Mouse (Mus musculus) heart, postnatal 14 days (tissue): ENCODE results near the gene Agmo. TPM values are rescaled to one million over a fixed set of nuclear protein-coding genes. Genes with fewer than 3 reads are reported as not detected.

Source experiments
- DNase-seq, 2 experiments: peaks; one replicate each; pipeline ENCODE4 v3.0.0; 2021 to 2022
- intact Hi-C: fragments of 180-260 bp; cut with DNase I; formaldehyde crosslinking; loops from one replicate; pipeline ENCODE4 v1.15.1; 2025
- long read RNA-seq, 2 experiments: library from polyadenylated mRNA; stranded (forward); transcript quantifications; one replicate each; pipeline ENCODE4 v2.0.0; 2021
- total RNA-seq, 2 experiments: library from RNA; stranded (reverse); gene quantifications; 2 replicates each; pipeline ENCODE4 v1.2.3; 2021

Gene Agmo
- total RNA-seq, result 1 to 10 TPM; 1.4 TPM
- long read RNA-seq, experiment 1, partial matches to known transcripts, result 0 of 3 reads
- long read RNA-seq, experiment 1, other reads (novel, unspliced or antisense), result 0 of 3 reads
- long read RNA-seq, experiment 2, partial matches to known transcripts, result 0 of 1 reads
- long read RNA-seq, experiment 2, other reads (novel, unspliced or antisense), result 0 of 1 reads

DNA sequence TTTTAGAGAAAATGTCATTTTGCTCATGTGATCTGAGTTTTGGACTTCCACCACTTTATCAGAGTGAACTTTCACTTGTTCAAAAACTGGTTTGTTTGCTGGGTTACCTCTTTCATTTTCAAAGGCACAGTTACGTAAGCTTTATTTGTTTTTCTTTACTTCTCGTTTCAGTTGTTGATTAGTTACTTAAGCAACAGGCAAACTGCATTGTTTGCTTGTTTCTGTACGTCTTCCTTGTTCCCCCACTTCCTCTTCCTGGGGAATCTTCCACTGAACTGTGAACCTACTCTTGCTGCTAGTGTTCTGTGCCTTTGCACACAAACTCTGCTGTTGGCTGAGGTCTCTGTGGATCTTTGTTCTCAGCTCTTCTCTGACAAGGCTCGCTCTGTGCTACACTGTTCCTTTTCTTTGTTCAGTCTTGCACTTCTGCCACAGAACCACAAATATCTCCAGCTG is at the start of gene Agmo:
TSS of gene Agmo (plus strand) at position 76 of the 456 bp plus-strand sequence.
- intact Hi-C loops, result loop anchor here (10.0 kb wide), 1 partner anchor 527 kb away; no protein-coding TSS in a partner anchor

GRCm38 (mm10) chr12:37231119-37231518 is 10.3 kb upstream of the Agmo start:
- intact Hi-C loops, result no loop called here
- no peak for DNase-seq

More for the DNA sequence above, at the start of gene Agmo:
- peak; percentile 8 to 14 for DNase-seq

DNA sequence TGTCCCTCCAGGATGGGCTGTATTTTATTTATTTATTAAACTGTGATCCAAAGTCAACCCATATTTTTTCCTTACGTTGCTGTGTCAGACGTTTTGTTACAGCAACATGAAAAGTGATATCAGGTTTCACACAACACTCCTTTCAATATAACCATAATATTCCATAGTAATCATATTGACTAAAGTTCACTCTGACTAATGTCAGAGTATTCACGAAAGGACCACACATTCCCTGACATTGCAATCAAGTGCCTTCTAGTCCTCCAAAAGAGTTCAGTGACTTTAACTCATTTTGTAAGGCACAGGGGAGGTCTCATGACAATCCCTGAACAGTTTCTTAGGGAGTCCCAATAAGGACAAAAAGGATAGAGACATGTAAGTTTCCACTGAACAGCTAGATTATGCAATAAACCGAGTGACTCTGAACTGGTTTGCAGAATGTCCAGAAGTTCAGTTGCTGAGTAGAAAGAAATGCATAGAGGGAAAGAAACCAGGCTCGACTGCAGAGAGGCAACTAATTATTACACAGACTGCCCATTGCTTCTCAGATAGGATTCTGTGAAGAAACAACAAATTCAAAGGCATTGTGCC is 371 bp upstream of the Agmo start:
- intact Hi-C loops, result loop anchor here (10.0 kb wide), 1 partner anchor 526 kb away; no protein-coding TSS in a partner anchor
- DNase-seq, result no peak

DNA sequence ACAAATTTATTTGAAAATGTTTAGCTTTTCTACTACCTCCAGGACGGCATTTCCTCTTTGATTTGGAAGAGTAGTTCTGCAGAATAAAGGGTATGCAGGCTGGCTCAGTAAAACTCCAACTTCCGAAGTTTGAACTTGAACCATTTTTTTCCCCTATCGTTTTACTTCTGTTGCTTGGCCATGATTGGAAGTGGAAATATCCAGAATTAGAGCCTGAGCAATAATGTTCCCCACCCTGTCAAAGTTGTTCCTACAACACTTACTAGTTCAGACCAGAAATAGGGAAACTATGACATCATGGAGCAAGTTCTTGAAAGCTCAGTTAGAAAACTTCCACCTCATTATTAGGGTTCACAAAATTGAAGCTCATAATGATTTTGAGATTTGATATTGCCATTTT is 1.0 kb downstream of the Agmo start:
- no peak for DNase-seq
- intact Hi-C loops, result loop anchor here (10.0 kb wide), 1 partner anchor 528 kb away; no protein-coding TSS in a partner anchor

- peak in 1 of 2 experiments; percentile 41 for DNase-seq
- intact Hi-C loops, result loop anchor here (10.0 kb wide), 1 partner anchor 530 kb away; no protein-coding TSS in a partner anchor
Measured at GRCm38 (mm10) chr12:37244876-37245275, 3.4 kb downstream of the Agmo start.

DNA sequence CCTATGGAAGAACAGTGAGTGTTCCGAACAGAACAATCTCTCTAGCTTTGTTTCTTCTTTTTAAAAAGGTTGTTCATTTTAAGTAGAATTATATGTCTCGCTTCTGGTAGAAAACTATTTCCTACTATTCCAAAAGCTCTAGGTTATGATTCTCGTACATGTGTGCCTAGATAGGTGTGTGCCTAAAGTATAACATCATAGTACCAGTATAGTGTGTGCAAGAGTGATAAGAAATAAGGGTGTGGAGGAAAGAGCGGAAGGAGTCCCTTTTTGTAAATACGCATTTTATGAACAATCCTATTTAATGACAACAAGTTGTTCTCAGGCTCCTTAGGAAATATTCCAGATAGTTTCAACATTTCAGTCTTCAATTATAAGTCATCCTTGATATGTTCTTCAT is 10.2 kb downstream of the Agmo start:
- intact Hi-C loops, result no loop called here
- DNase-seq, result no peak

DNA sequence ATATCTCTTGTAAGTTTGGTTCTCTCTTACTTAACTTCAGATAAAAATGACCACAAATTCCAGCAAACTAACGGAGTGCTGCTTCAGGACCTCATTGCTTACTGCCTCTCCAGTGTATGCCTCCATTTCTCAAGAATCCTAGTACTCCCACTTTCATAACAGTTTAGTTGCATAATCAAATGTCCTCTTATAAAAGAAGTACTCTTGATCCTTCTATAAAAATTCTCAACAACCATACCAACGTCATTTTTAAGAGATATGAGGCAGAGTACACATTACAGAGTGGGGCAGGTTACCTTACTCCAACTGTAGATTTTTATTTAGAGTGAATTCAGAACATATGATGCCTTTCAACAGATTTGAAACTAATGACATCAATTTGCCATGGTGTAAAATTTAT is 15.7 kb downstream of the Agmo start:
- intact Hi-C loops, result no loop called here
- DNase-seq, result no peak

- intact Hi-C loops, result loop anchor here (5.0 kb wide), 1 partner anchor 543 kb away; no protein-coding TSS in a partner anchor
- DNase-seq, result no peak
Measured at GRCm38 (mm10) chr12:37259771-37260528, 18.5 kb downstream of the Agmo start.

DNA sequence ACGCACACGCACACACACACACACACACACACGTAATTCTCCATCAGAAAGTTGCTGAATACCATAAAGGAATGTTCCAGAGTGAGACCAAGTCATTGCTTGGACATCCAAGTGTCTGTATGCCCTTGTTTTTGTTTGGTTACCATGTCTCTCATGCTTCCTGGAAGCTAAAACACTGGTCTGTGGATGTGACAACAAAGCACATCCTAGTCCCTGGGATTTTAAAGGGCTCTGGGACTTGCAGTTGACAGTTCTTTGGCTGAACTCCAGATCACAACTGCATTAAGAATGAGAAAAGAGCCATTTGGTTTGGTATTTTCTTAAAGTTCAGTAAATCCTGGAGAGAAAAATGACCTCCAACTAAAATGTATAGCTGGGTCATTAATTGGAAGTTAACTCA is 22.2 kb downstream of the Agmo start:
- intact Hi-C loops, result loop anchor here (5.0 kb wide), 1 partner anchor 546 kb away; no protein-coding TSS in a partner anchor

DNA sequence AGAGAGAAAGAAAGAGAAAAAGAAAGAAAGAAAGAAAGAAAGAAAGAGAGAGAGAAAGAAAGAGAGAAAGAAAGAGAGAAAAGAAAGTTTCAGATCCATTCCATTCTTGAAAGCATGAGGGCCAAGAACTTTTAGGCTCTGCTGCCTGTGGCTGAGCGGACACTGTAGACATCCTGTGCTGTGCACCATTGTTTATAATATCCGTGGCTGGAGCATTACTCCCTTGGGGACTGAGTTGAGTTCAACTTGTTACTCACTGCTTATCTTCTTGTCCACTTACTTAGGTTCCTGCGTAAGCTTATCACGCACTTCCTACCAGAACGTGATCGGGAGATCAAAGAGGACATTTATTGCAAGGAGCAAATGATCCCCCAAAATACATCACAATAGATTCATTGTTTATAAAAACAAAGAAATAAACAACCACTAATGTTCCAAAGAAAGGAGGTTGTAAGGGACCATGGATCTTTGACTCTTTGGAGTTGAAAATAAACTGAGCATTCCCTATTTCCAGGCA is 27.3 kb downstream of the Agmo start:
- intact Hi-C loops, result no loop called here
- DNase-seq, result peak; percentile 5 to 8

More for the DNA sequence above, 22.2 kb downstream of the Agmo start:
- no peak for DNase-seq

DNA sequence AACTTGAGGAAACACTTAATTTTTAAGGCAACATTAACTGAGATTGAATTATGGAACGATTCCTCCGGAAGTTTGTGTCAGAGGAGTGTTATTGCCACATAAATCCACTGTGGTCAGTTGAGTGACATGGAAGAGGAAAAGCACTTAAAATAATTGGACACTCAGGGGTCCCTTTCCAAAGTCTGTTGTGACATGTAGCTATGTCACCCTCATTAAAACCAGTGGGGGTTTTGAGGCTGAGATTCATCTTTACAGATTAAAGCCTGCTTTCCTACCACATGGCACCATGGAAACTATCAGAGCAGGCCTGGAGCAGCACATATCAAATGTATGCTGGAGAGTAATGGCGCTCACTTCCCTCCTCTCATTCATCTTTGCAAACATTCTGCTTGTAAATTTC is 31.2 kb downstream of the Agmo start:
- intact Hi-C loops, result loop anchor here (10.0 kb wide), 1 partner anchor 158 kb away; no protein-coding TSS in a partner anchor
- no peak for DNase-seq

- intact Hi-C loops, result loop anchor here (10.0 kb wide), 1 partner anchor 159 kb away; no protein-coding TSS in a partner anchor
- DNase-seq, result no peak
Measured at GRCm38 (mm10) chr12:37273964-37274657, 32.7 kb downstream of the Agmo start.

DNA sequence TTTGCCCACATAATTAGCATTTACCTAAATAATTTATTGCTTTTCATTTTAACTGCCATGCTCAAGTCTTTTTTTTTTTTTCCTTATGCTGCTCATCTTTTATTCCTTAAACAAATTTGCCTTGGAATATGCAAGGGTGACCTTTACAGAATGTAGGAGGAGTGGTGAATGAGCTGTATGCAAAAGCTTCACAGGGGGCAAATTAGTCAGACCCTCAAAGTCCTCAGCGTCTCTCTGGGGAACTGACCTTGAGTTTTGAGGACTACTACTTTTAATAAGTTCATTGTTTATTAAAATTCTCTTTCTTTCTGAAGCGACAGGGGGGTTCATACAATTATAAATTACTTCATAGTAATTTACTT is 33.2 kb downstream of the Agmo start:
- intact Hi-C loops, result loop anchor here (10.0 kb wide), 1 partner anchor 160 kb away; no protein-coding TSS in a partner anchor

GRCm38 (mm10) chr12:37306956-37307466 is 65.6 kb downstream of the Agmo start:
- DNase-seq, result no peak
- intact Hi-C loops, result no loop called here

More for the DNA sequence above, 33.2 kb downstream of the Agmo start:
- DNase-seq, result no peak

GRCm38 (mm10) chr12:37310786-37311185 is 69.3 kb downstream of the Agmo start:
- intact Hi-C loops, result no loop called here
- no peak for DNase-seq

DNA sequence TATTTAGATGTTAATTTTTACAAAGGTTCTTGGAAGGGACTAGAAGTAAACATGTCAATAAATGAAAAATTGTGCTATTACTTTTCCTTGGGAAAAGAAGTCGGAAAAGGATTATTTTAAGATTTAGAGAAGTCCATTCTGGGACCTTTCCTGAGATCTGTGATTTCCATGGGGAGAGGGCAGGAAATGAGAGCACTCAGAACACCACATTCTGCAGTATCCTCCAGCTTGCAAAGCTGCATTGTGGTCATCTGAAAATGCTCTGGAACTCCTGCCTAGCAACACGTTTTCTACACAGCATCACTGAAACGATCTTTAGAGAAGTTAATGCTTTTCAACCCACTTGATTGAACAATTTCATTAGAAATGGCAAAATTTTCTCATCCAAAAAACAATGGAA is 81.4 kb downstream of the Agmo start:
- intact Hi-C loops, result no loop called here
- DNase-seq, result peak in 1 of 2 experiments; percentile 3

DNA sequence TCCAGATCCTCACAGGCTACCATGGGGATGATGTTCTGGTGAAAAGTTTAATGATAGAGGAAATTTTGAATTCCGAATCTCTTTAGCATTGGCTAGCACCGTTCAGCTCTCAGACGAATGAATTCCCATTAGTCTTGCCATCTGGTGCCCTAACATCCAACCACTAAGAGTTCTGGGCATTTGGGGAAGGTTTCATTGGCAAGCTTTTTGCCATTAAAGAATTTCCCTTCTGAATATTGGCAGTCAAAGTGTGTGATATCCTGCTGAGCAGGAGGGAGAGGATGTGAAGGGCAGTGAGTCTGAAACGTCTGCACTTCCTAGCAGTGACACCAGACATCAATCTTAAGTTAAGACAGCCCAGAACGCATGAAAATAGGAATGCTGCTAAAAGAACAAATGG is 93.5 kb downstream of the Agmo start:
- intact Hi-C loops, result no loop called here
- no peak for DNase-seq

GRCm38 (mm10) chr12:37344225-37344624 is 102.8 kb downstream of the Agmo start:
- intact Hi-C loops, result no loop called here
- DNase-seq, result no peak

- no peak for DNase-seq
- intact Hi-C loops, result no loop called here
Measured at GRCm38 (mm10) chr12:37345696-37346095, 104.3 kb downstream of the Agmo start.

GRCm38 (mm10) chr12:37392316-37392715 is 150.9 kb downstream of the Agmo start:
- DNase-seq, result no peak
- intact Hi-C loops, result no loop called here
